Mouse (Mus musculus): ENCODE measurements at regions not wholly inside any gene's neighbourhood (a gene's known extent, or its start where the extent isn't known, plus 50 kb on each side); places are given as distances from the start of the nearest gene placed in this dataset.

DNA sequence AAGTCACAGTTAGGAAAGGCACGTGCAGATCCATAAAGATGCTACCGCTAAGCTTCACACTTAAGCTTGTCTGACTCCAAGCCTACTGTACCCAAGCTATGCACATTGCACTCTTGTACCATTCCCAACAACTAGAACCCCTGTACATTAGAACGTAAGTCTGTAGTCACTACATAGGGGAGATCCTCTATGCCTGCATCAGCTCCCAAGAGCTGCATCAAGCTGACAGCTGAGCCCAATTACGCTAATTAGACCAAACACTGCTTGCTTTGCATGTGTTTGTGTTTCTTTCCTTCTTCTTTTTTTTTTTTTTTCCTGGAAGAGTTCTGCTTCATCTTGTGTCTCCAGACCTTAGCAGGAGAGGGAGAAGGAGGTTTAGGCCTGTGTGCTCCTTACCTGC, 641.5 kb upstream of the Sox9 start:
- H3K36me3 ChIP-seq (ENCODE audit: control insufficient read depth in 1 of 2, insufficient read depth in 2 of 2, low read length in 2 of 2) = no peaks in the 10 kb centered on the region
- H3K27ac ChIP-seq (ENCODE audit: control insufficient read depth, low read depth, low read length) = no peak overlapping the region
- no peaks in the 10 kb centered on the region for H3K79me2 ChIP-seq (ENCODE audit: control insufficient read depth, insufficient read depth, low read length, poor library complexity)
- H3K9ac ChIP-seq (ENCODE audit: control insufficient read depth, low read depth, low read length, poor library complexity, severe bottlenecking) = no peak overlapping the region
- no peaks in the 10 kb centered on the region for H3K27me3 ChIP-seq (ENCODE audit: control insufficient read depth in 1 of 2, insufficient read depth in 2 of 2, low read length in 2 of 2)
- H3K9me3 ChIP-seq (replicated peaks; ENCODE audit: insufficient read depth, low read length) = no peaks in the 10 kb centered on the region
- H3K4me3 ChIP-seq (ENCODE audit: control insufficient read depth in 1 of 2, insufficient read depth in 1 of 2, low read depth in 2 of 2, low read length in 2 of 2) = no peak overlapping the region
- DNase-seq (ENCODE audit: low read depth, low spot score) = no peak
- no peaks in the 10 kb centered on the region for H3K4me1 ChIP-seq (ENCODE audit: control insufficient read depth in 1 of 2, insufficient read depth in 2 of 2, low read length in 2 of 2)
- TF ChIP-seq HCFC1 (IDR thresholded peaks at IDR 0.05; ENCODE audit: low read depth, low read length) (no peak), CHD2 (IDR thresholded peaks at IDR 0.05; ENCODE audit: low read length) (no peak), SMC3 (IDR thresholded peaks at IDR 0.05; ENCODE audit: low read depth, low read length) (no peak), SIN3A (IDR thresholded peaks at IDR 0.05; ENCODE audit: low read length) (no peak), GATA1 (IDR thresholded peaks at IDR 0.05; ENCODE audit: low read depth, low read length) (no peak), TCF12 (IDR thresholded peaks at IDR 0.05; ENCODE audit: low read depth, low read length) (no peak), MYC (IDR thresholded peaks at IDR 0.05; ENCODE audit: low read depth, low read length) (no peak), JUND (IDR thresholded peaks at IDR 0.05; ENCODE audit: low read depth, low read length) (no peak), EP300 (IDR thresholded peaks at IDR 0.05; ENCODE audit: low read depth in 1 of 2, low read length in 2 of 2) (no peak), KAT2A (conservative IDR thresholded peaks at IDR 0.05; ENCODE audit: low read depth, low read length) (no peak), MAZ (IDR thresholded peaks at IDR 0.05; ENCODE audit: low read depth, low read length) (no peak), UBTF (IDR thresholded peaks at IDR 0.05; ENCODE audit: borderline replicate concordance, insufficient read depth, low read depth, low read length) (no peak)

- Histone ChIP-seq H3K27ac (ENCODE audit: control insufficient read depth, low read depth, low read length) (no peak overlapping the region), H3K4me3 (ENCODE audit: control insufficient read depth in 1 of 2, insufficient read depth in 1 of 2, low read depth in 2 of 2, low read length in 2 of 2) (no peak overlapping the region), H3K27me3 (ENCODE audit: control insufficient read depth in 1 of 2, insufficient read depth in 2 of 2, low read length in 2 of 2) (no peaks in the 10 kb centered on the region), H3K36me3 (ENCODE audit: control insufficient read depth in 1 of 2, insufficient read depth in 2 of 2, low read length in 2 of 2) (no peaks in the 10 kb centered on the region), H3K9me3 (replicated peaks; ENCODE audit: insufficient read depth, low read length) (no peaks in the 10 kb centered on the region), H3K9ac (ENCODE audit: control insufficient read depth, low read depth, low read length, poor library complexity, severe bottlenecking) (no peak overlapping the region), H3K79me2 (ENCODE audit: control insufficient read depth, insufficient read depth, low read length, poor library complexity) (no peaks in the 10 kb centered on the region), H3K4me1 (ENCODE audit: control insufficient read depth in 1 of 2, insufficient read depth in 2 of 2, low read length in 2 of 2) (no peaks in the 10 kb centered on the region)
- no peak for DNase-seq (ENCODE audit: low read depth, low spot score)
- TF ChIP-seq HCFC1 (IDR thresholded peaks at IDR 0.05; ENCODE audit: low read depth, low read length) (no peak), TAL1 (IDR thresholded peaks at IDR 0.05; ENCODE audit: low read length) (no peak), CHD1 (IDR thresholded peaks at IDR 0.05; ENCODE audit: low read depth, low read length) (no peak), TBP (IDR thresholded peaks at IDR 0.05; ENCODE audit: low read depth, low read length) (no peak), EP300 (IDR thresholded peaks at IDR 0.05; ENCODE audit: low read depth in 1 of 2, low read length in 2 of 2) (no peak), KAT2A (conservative IDR thresholded peaks at IDR 0.05; ENCODE audit: low read depth, low read length) (no peak), USF1 (IDR thresholded peaks at IDR 0.05; ENCODE audit: low read depth, low read length) (no peak), ZMIZ1 (IDR thresholded peaks at IDR 0.05; ENCODE audit: low read depth, low read length) (no peak), ZNF384 (IDR thresholded peaks at IDR 0.05; ENCODE audit: low read depth, low read length) (no peak), SIN3A (IDR thresholded peaks at IDR 0.05; ENCODE audit: low read length) (no peak), NELFE (IDR thresholded peaks at IDR 0.05; ENCODE audit: low read depth, low read length) (no peak), ELF1 (IDR thresholded peaks at IDR 0.05; ENCODE audit: low read depth, low read length) (no peak), GATA1 (IDR thresholded peaks at IDR 0.05; ENCODE audit: low read depth, low read length) (no peak), NRF1 (IDR thresholded peaks at IDR 0.05; ENCODE audit: insufficient read depth, low read depth, low read length, poor library complexity, severe bottlenecking) (no peak), RCOR1 (IDR thresholded peaks at IDR 0.05; ENCODE audit: low read depth, low read length) (no peak), RAD21 (IDR thresholded peaks at IDR 0.05; ENCODE audit: low read depth, low read length) (no peak), ETS1 (IDR thresholded peaks at IDR 0.05; ENCODE audit: low read depth, low read length) (no peak), MXI1 (IDR thresholded peaks at IDR 0.05; ENCODE audit: low read depth, low read length) (no peak), MAZ (IDR thresholded peaks at IDR 0.05; ENCODE audit: low read depth, low read length) (no peak), MYB (IDR thresholded peaks at IDR 0.05; ENCODE audit: low read depth, low read length) (no peak)
Observed at GRCm38 (mm10) chr11:112140912-112141311, 641.1 kb upstream of the Sox9 start.
